Mouse (Mus musculus): ENCODE measurements around the gene Cdk5rap3. TPM values are rescaled to one million over a fixed set of nuclear protein-coding genes. Genes with fewer than 3 reads are reported as not detected.

Gene Cdk5rap3
- polyA plus RNA-seq, 1 experiment from 2014 or later, result 76.2 TPM

- Histone ChIP-seq H3K27ac (0 out of 2 replicates have a peak within 1 kb of the TSS, but pooled peaks have one; percentile 3), H3K27me3 (no peaks in the 10 kb centered on the region), H3K9ac (peak within 1 kb of the TSS; percentile 40; the same call in 1 of the 2 replicates), H3K4me1 (peaks cover 27% of the 10 kb centered on the region), H3K4me2 (peak within 1 kb of the TSS; percentile 93), H3K4me3 (peak within 1 kb of the TSS; percentile 52), H3K9me3 (no peaks in the 10 kb centered on the region), H3K36me3 (no peaks in the 10 kb centered on the region)
- peak; percentile 89 for ATAC-seq (ENCODE audit: insufficient number of reproducible peaks, low FRiP score, low TSS enrichment, low read depth)
- under 1% methylated on average over 29 of the region's 29 CpGs for WGBS
Measured at GRCm38 (mm10) chr11:96943746-96944304, 27.5 kb upstream of the Cdk5rap3 start, which contains the start of gene Pnpo. Pnpo (minus strand) TSS chr11:96943986.

DNA sequence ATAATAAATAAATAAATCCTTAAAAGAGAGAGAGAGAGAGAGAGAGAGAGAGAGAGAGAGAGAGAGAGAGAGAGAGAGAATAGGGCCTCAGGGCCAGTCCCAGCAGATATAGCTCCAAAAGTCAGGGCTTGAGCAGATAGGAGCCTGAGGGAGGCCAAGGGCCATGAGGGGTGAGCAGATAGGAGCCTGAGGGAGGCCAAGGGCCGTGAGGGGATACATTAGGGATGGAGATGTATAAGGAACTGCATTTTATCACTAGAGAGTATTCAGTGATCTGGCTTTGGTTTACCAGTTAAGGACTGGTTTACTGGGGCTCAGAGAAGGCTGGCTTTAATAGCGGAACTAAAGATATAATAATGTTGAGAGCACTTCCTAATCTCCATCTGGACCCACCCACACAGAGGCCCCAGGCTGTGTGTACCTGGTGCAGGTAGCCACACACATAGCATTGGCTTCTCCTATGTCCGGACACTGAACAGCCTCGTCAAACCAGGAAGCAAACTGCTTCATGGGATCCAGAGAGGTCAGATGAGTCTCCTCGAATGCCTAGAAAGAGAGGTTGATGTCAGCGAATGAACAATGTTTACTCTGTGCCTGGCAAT is 25.8 kb upstream of the Cdk5rap3 start:
- ATAC-seq (ENCODE audit: insufficient number of reproducible peaks, low FRiP score, low TSS enrichment, low read depth), result no peak

DNA sequence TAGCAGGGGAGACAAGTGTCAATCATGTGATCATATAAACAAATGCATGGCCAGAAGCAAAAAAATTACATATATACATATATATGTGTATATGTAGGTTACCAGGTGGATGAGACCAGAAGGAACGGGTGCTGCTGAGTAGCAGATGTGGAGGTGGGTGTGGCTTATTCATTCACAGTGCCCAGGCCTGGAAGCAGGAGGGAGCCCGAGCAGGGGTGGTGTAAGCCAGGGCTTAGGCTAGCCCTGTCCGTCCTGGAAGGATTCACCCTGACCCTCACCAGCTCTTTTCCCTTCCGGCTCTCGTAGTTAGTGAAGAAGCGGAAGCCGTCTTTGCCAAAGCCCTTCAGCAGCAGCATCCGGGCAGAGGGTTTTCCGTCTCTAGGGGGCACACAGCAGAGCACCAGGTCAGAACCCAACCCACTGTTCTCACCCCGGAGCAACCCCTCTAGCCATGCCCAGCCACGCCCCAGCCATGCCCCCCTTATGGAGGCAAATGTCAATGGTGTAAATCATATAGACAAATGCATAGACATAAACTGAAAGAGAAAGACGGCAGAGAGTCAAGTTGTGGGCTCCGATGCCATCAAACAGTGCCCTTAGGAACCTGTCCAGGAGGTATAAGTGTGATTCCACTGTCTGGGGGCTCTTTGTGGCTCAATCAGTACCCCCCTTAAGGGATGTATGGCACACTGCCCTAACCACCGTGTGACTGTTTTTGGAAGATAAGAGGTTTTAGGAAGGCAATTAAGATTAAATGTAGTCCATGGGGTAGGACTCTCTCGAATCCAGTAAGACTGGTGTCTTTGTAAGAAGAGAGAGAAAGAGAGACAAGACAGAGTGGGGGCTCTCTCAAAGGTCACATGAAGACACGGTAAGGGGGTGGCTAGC is 24.5 kb upstream of the Cdk5rap3 start:
- no peak for ATAC-seq (ENCODE audit: insufficient number of reproducible peaks, low FRiP score, low TSS enrichment, low read depth)
- Histone ChIP-seq H3K4me3 (no peak overlapping the region), H3K9ac (no peak overlapping the region), H3K9me3 (no peaks in the 10 kb centered on the region), H3K4me2 (no peak overlapping the region), H3K4me1 (peaks cover 22% of the 10 kb centered on the region), H3K36me3 (no peaks in the 10 kb centered on the region), H3K27me3 (no peaks in the 10 kb centered on the region), H3K27ac (no peak overlapping the region)
- 73% methylated on average over 16 of the region's 16 CpGs for WGBS

More for the DNA sequence above, 25.8 kb upstream of the Cdk5rap3 start:
- Histone ChIP-seq H3K36me3 (no peaks in the 10 kb centered on the region), H3K4me2 (no peak overlapping the region), H3K4me1 (peaks cover 30% of the 10 kb centered on the region), H3K27ac (no peak overlapping the region), H3K9me3 (no peaks in the 10 kb centered on the region), H3K4me3 (no peak overlapping the region), H3K27me3 (no peaks in the 10 kb centered on the region), H3K9ac (no peak overlapping the region)
- whole genome bisulfite sequencing, result 77% methylated on average over 6 of the region's 6 CpGs

GRCm38 (mm10) chr11:96938426-96938800 is 22.1 kb upstream of the Cdk5rap3 start:
- H3K27ac ChIP-seq, result no peak overlapping the region

GRCm38 (mm10) chr11:96937549-96938425 is 21.5 kb upstream of the Cdk5rap3 start:
- Histone ChIP-seq H3K27ac (no peak overlapping the region), H3K27me3 (no peaks in the 10 kb centered on the region), H3K36me3 (no peaks in the 10 kb centered on the region), H3K9me3 (no peaks in the 10 kb centered on the region), H3K4me3 (no peak overlapping the region), H3K9ac (no peak overlapping the region), H3K4me2 (no peak overlapping the region), H3K4me1 (peaks cover 3% of the 10 kb centered on the region; the same call in 1 of the 2 replicates)
- WGBS, result 56% methylated on average over 10 of the region's 10 CpGs
- no peak for ATAC-seq (ENCODE audit: insufficient number of reproducible peaks, low FRiP score, low TSS enrichment, low read depth)

More at GRCm38 (mm10) chr11:96938426-96938800, 22.1 kb upstream of the Cdk5rap3 start:
- no peak overlapping the region for H3K4me2 ChIP-seq
- no peaks in the 10 kb centered on the region for H3K27me3 ChIP-seq
- H3K9ac ChIP-seq, result no peak overlapping the region
- H3K4me1 ChIP-seq, result peaks cover 5% of the 10 kb centered on the region
- no peaks in the 10 kb centered on the region for H3K9me3 ChIP-seq
- no peak for ATAC-seq (ENCODE audit: insufficient number of reproducible peaks, low FRiP score, low TSS enrichment, low read depth)
- H3K4me3 ChIP-seq, result no peak overlapping the region
- H3K36me3 ChIP-seq, result no peaks in the 10 kb centered on the region
- 73% methylated on average over 6 of the region's 6 CpGs for WGBS

- no peaks in the 10 kb centered on the region for H3K36me3 ChIP-seq
- no peak for ATAC-seq (ENCODE audit: insufficient number of reproducible peaks, low FRiP score, low TSS enrichment, low read depth)
- H3K4me3 ChIP-seq, result no peak overlapping the region
- 80% methylated on average over 9 of the region's 9 CpGs for WGBS
- no peak overlapping the region for H3K4me2 ChIP-seq
- H3K27me3 ChIP-seq, result no peaks in the 10 kb centered on the region; the same call in 1 of the 2 replicates
- no peaks in the 10 kb centered on the region for H3K9me3 ChIP-seq
- no peak overlapping the region for H3K9ac ChIP-seq
- no peak overlapping the region for H3K27ac ChIP-seq
- peaks cover 8% of the 10 kb centered on the region for H3K4me1 ChIP-seq
Measured at GRCm38 (mm10) chr11:96935872-96936650, 19.8 kb upstream of the Cdk5rap3 start.

GRCm38 (mm10) chr11:96934921-96935356 is 18.6 kb upstream of the Cdk5rap3 start:
- 29% methylated on average over 12 of the region's 12 CpGs for WGBS
- H3K9me3 ChIP-seq, result no peaks in the 10 kb centered on the region
- H3K4me1 ChIP-seq, result peaks cover 9% of the 10 kb centered on the region
- no peak overlapping the region for H3K4me2 ChIP-seq
- H3K36me3 ChIP-seq, result no peaks in the 10 kb centered on the region
- no peak for ATAC-seq (ENCODE audit: insufficient number of reproducible peaks, low FRiP score, low TSS enrichment, low read depth)
- H3K27me3 ChIP-seq, result peaks cover 7% of the 10 kb centered on the region
- no peak overlapping the region for H3K4me3 ChIP-seq
- H3K27ac ChIP-seq, result no peak overlapping the region
- H3K9ac ChIP-seq, result no peak overlapping the region

- ATAC-seq (ENCODE audit: insufficient number of reproducible peaks, low FRiP score, low TSS enrichment, low read depth), result no peak
- no peak overlapping the region for H3K9ac ChIP-seq
- H3K9me3 ChIP-seq, result no peaks in the 10 kb centered on the region
- no peak overlapping the region for H3K4me3 ChIP-seq
- WGBS, result 86% methylated on average over 13 of the region's 13 CpGs
- no peaks in the 10 kb centered on the region for H3K36me3 ChIP-seq
- no peak overlapping the region for H3K27ac ChIP-seq
- no peak overlapping the region for H3K4me2 ChIP-seq
- peaks cover 19% of the 10 kb centered on the region for H3K27me3 ChIP-seq
- peaks cover 21% of the 10 kb centered on the region for H3K4me1 ChIP-seq
Measured at GRCm38 (mm10) chr11:96933562-96934276, 17.4 kb upstream of the Cdk5rap3 start.

DNA sequence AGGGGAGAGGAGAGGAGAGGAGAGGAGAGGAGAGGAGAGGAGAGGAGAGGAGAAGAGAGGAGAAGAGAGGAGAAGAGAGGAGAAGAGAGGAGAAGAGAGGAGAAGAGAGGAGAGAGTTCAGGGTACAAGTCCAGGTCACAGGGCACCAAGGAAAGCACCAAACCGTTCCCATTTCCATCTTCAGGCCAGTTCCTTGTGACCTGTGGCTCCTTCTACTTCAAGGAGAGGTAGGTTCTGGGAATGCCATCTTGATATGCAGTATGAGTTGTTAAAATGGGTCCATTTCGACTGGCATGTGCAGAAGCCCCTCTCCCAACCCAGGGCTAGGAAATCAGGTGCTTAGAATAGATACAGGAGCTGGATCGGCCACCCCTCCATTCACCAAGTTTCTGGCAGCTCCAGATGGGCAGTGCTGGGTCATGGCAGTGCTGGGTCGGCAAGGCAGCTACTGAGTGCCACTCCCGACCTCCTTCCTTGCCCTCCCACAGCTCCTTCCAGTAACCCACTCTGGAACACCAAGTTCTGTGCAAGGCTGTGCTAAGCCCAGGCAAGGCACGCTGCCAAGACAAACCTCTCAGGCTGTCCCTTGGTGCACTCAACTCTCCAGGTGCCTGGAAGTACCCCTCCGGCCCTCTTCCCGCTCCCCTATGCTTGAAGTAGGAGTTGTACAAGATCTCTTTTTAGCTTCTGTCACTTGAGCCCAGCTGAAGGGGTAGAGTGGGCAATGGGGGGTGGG is 15.2 kb upstream of the Cdk5rap3 start:
- H3K27me3 ChIP-seq, result peaks cover 34% of the 10 kb centered on the region
- no peak overlapping the region for H3K27ac ChIP-seq
- H3K36me3 ChIP-seq, result no peaks in the 10 kb centered on the region
- no peak for ATAC-seq (ENCODE audit: insufficient number of reproducible peaks, low FRiP score, low TSS enrichment, low read depth)
- 52% methylated on average over 8 of the region's 8 CpGs for WGBS
- no peak overlapping the region for H3K9ac ChIP-seq
- no peak overlapping the region for H3K4me2 ChIP-seq
- peaks cover 18% of the 10 kb centered on the region for H3K4me1 ChIP-seq
- no peaks in the 10 kb centered on the region for H3K9me3 ChIP-seq
- no peak overlapping the region for H3K4me3 ChIP-seq
